Mouse (Mus musculus) spleen, adult 2 months (tissue): ENCODE results near the gene Perm1.

ENCODE experiments used
- CTCF ChIP-seq: fragments of 200-500 bp; IDR thresholded peaks from 2 replicates; pipeline ENCODE4 v1.5.1; 2011; ENCODE audit warnings: mild to moderate bottlenecking, inconsistent platforms; ENCODE audit not compliant: insufficient read depth, insufficient read length, insufficient replicate concordance; ENCODE audit errors: extremely low read depth
- POLR2A ChIP-seq: fragments of 200-500 bp; IDR thresholded peaks from 2 replicates; pipeline ENCODE4 v1.6.1; 2011; ENCODE audit warnings: low read depth, low read length, inconsistent platforms

- TF ChIP-seq CTCF (no peak), POLR2A (no peak)
Measured at GRCm38 (mm10) chr4:156251081-156251480, 35.4 kb downstream of the Perm1 start.
